Mouse (Mus musculus): ENCODE data around the gene Tubg1.
"Not testable (repeated sequence)": the region's sequence is repeated elsewhere in the genome, so short reads cannot be mapped to it uniquely, and the experiment has no call there.

Tubg1 gene

GRCm38 (mm10) chr11:101098231-101098630 lies 21.5 kb upstream of the Tubg1 start:
- DNase-seq (ENCODE audit: low read depth, low spot score), result no peak

- no peak for DNase-seq (ENCODE audit: low read depth, low spot score)
Observed at GRCm38 (mm10) chr11:101103011-101103410, 16.7 kb upstream of the Tubg1 start.

- no peak for DNase-seq (ENCODE audit: low read depth, low spot score)
Observed at GRCm38 (mm10) chr11:101109351-101109750, 10.4 kb upstream of the Tubg1 start.

GRCm38 (mm10) chr11:101110708-101111107 lies 9.0 kb upstream of the Tubg1 start:
- DNase-seq (ENCODE audit: low read depth, low spot score), result no peak

- no peak for DNase-seq (ENCODE audit: low read depth, low spot score)
Observed at GRCm38 (mm10) chr11:101111178-101111577, 8.6 kb upstream of the Tubg1 start.

GRCm38 (mm10) chr11:101112186-101112585 lies 7.6 kb upstream of the Tubg1 start:
- no peak for DNase-seq (ENCODE audit: low read depth, low spot score)

GRCm38 (mm10) chr11:101115564-101115963 lies 4.2 kb upstream of the Tubg1 start:
- DNase-seq (ENCODE audit: low read depth, low spot score), result peak; percentile 56

- no peak for DNase-seq (ENCODE audit: low read depth, low spot score)
Observed at GRCm38 (mm10) chr11:101118105-101118504, 1.6 kb upstream of the Tubg1 start.

- no peak for DNase-seq (ENCODE audit: low read depth, low spot score)
Observed at GRCm38 (mm10) chr11:101119131-101119760, 492 bp upstream of the Tubg1 start.

GRCm38 (mm10) chr11:101120545-101121188 lies 929 bp downstream of the Tubg1 start:
- DNase-seq (ENCODE audit: low read depth, low spot score), result no peak

GRCm38 (mm10) chr11:101124494-101124893 lies 4.8 kb downstream of the Tubg1 start:
- DNase-seq (ENCODE audit: low read depth, low spot score), result not testable (repeated sequence)

- DNase-seq (ENCODE audit: low read depth, low spot score), result not testable (repeated sequence)
Observed at GRCm38 (mm10) chr11:101125008-101125407, 5.3 kb downstream of the Tubg1 start.

- DNase-seq (ENCODE audit: low read depth, low spot score), result no peak
Observed at GRCm38 (mm10) chr11:101127075-101127474, 7.3 kb downstream of the Tubg1 start.

- DNase-seq (ENCODE audit: low read depth, low spot score), result no peak
Observed at GRCm38 (mm10) chr11:101128996-101129577, 9.3 kb downstream of the Tubg1 start.

- DNase-seq (ENCODE audit: low read depth, low spot score), result no peak
Observed at GRCm38 (mm10) chr11:101130056-101130756, 10.5 kb downstream of the Tubg1 start.

GRCm38 (mm10) chr11:101131187-101131586 lies 11.4 kb downstream of the Tubg1 start:
- no peak for DNase-seq (ENCODE audit: low read depth, low spot score)

- no peak for DNase-seq (ENCODE audit: low read depth, low spot score)
Observed at GRCm38 (mm10) chr11:101131701-101132100, 12.0 kb downstream of the Tubg1 start.

GRCm38 (mm10) chr11:101133037-101133436 lies 13.3 kb downstream of the Tubg1 start:
- DNase-seq (ENCODE audit: low read depth, low spot score), result no peak

- DNase-seq (ENCODE audit: low read depth, low spot score), result no peak
Observed at GRCm38 (mm10) chr11:101134217-101134865, 14.6 kb downstream of the Tubg1 start.

GRCm38 (mm10) chr11:101137000-101137399 lies 17.3 kb downstream of the Tubg1 start:
- no peak for DNase-seq (ENCODE audit: low read depth, low spot score)

- no peak for DNase-seq (ENCODE audit: low read depth, low spot score)
Observed at GRCm38 (mm10) chr11:101138536-101139181, 18.9 kb downstream of the Tubg1 start.
